Mouse (Mus musculus): ENCODE measurements around the gene Spns1.

The Spns1 gene

DNA sequence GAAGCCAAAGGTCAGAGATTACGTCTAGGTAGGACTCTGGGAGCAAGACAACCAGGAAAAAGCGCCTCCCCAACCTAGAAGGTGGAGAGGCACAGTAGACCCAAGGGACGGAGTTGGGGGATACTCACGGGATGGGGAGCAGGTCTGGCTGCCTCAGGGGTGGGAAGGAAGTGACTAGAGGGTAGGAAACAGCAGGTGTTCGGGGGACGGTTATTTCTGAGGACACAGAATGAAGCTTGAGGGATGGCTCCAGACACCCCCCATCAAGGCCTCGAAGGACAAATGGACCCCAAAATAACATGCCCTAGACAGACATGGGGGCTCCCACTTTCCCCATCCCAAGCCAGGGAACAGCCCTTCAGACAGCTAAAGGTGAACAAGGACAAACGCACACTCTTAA, 8.9 kb downstream of the Spns1 start:
- no peak for DNase-seq

DNA sequence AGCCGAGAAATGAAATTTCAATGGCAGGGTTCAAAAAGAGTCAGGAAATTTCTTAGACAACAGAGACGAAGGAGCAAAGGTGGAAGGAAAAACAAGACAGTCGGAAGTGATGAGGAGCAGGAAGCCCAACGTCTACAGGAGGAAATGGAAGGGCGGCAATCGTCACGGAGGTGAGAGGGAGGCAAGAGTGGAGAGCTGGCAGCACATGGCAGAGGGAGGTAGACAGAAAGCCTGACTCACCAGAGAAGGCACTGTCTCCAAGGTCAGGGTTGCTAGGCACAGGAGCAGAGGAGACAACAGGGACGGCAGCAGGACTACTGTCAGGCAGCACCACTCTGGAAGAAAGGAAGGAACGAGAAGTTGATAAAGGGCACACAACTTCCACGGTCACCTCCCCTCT, 9.6 kb downstream of the Spns1 start:
- no peak for DNase-seq

DNA sequence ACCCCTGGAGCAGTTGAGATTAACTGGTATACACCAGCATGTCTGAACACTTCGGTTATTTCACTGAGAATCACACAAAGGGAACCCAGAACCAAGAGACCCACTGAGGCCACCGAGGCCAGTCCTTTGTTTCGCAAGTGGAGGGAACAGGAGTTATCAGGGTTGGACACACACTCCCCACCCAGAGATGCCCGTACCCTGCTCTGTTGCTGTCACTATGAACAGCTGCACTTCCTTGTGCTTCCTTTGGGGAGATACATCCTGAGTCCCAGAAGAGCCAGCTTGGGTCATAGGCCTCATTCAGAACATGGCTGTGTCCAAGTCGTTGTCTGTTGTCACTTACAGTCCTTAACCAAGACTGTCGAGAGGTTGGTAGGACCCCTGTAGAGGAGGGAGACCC, 14.2 kb downstream of the Spns1 start:
- no peak for DNase-seq

DNA sequence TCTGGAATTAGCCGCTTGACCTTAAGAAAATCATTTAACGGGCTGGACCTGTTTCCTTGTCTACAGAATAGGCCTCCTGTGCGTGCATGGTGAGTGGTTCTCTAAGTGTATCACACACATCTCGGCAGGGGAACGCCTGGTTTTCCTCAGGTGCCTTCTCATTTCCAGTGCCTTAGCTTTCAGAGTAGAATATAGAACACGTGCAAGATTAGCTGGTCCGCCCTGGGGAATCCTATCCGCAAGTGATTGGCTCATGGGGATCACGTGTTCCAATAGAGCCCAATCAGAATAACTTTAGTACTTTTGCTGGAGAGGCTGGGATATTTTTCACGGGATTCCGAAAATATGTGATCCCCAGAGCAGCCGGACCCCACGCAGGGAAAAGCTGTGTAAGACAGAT, 18.2 kb downstream of the Spns1 start:
- DNase-seq, result no peak

DNA sequence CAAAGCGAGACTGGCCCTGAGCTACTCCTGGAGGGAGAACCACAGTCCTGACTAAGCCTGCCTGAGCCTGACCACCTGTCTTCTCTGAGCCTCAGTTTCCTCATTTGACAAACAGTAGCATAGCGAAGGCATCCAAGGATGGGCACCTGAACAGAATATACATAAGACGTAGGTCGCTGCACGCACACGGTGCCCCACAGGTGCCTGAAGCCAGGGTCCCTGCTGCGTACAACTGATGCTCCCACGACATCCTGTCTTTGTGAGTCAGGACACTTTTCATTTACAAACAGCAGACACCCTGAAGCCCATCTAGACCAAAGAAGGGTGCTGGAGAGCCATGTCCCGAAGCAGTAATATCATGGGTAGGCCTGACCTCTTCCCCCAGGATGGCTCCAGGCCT, 18.8 kb downstream of the Spns1 start:
- DNase-seq, result no peak

DNA sequence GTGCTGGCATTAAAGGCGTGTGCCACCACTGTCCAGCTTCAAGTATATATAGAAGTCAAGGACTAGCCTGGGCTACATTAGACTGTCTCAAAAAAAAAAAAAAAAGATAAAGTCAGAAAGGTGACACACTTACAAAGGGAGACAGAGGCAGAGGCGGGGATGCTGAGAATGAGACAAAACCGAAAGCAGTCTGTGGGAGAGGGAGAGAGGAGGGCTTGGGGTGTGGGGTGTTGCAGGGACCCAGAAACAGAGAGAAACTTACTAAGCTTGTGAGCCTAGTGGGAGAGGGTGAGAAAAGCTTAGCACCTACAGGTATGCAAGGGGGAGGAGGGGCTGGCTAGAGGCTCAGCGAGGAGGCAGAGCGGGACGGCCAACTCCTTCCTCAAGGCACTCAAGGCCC, 19.4 kb downstream of the Spns1 start:
- DNase-seq, result no peak

DNA sequence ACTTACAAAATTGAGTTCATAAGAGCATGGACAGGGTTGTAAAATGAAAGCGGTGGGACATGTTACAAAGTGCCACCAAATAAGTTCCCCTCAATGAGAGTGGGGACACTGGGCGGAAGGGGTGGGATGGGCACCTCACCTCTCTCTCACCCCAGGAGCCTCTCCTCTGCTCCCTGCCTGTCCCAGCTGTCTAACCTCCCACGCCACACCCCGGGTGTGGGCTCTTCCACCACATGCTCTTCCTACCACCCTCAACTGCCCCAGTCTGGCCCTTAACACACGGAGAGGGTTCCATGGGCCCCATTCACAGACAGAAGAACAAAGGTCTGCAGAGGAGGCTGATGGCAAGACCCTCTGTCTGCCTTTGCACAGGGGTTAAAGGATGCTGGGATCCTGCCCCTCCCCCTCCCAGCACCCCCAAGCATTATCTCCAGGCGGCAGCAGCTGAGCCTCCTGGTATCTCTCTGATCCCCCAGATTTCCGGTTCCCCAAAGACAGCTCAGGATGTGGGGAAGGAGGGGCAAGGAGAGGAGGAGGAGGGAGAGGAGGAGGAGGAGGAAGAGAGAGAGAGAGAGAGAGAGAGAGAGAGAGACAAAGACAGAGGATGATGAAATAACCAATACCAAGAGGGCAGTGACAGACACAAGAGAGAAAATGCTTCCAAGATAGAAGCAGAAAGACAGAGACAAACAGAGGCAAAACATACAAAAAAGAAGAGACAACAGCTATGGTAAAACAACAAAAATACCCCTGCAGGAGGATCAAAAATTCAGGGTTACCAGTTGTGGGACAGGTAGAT, 20.3 kb downstream of the Spns1 start:
- no peak for DNase-seq

DNA sequence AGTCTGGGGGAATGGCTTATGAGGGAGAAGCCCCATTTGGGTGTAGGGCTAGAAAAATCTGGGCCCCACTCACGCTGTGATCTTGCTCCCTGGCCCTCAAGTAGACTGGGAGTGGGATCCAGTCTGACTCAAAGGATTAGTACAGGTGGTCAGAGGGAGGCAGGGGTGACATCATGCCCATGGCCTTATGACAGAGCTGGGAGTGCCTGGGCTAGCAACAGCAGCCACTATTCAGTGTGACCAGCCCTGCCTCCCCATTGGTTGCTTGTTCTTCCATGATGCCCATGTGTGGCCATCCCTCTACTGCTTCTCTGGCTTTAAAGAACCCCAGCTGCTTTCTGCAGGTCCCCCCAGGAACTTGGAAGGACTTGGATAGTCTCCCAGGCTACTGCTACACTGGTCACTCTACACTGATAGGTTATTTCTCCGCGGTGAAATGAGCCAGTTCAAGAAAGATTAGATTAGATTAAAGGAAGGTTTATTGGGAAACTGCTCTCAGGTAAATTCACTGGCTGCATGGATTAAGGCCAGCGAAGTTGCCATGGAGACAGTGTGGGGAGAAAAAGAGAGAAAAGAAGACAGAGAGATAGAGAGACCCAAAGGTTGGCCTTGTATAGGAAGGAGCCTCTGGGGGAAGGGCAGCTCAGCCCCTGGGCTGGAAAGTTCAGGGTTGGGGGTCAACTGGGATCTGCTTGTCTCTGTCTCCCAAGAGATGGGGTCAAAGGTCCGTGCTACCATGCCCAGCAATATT, 21.2 kb downstream of the Spns1 start:
- no peak for DNase-seq

DNA sequence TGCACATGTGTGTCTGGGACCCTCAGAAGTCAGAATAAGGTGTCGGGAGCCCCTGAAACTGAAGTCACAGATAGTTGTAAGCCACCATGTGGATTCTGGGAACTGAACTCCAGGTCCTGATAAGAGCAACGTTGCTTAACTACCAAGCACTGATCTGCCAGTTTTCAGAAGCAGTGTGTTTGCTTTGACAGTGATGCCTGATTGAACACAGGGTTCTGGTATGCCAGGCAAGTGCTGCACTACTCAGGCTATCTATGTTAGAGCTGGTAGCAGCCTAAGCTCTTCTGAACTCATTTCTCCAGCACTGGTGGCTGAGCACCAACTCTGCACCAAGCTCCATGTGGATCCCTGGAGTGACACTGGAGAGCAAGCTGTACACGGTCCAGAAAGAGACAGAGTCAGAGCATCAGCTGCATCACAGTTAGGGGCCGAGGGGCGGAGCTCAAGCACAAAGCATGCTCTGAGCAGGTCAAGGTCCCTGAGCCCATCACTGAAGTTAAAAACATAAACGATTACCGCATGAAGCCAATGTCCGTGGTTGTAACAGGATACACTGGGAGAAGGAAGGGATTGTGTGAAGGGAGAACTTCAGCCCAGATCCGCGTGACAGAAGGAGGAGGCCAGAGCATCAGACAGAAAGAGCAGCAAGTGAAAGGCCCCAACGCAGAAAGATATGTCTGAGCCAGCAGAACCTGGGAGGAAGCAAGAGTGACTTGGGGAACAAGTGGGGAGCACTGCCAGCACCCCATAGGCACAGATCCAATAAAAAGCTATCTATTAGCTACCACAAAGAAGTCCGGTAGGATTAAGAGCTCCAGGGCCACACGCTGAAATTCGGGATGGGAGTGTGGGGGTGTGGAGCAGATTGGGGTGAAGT, 22.3 kb downstream of the Spns1 start:
- no peak for DNase-seq

DNA sequence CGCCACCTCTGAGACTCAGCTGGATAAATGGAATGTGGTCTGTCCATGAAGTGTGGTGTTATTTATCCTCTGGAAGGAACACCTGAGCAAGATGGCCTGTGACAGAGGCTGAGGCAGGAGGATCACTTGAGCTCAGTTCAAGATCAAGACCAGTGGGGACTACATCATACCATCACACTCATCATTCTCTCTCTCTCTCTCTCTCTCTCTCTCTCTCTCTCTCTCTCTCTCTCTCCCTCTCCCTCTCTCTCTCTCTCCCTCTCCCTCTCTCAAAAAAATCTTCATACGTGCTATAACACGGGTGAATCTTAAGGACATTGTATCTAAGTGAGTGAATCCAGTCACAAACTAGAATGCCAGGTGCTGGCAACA, 23.3 kb downstream of the Spns1 start:
- no peak for DNase-seq

DNA sequence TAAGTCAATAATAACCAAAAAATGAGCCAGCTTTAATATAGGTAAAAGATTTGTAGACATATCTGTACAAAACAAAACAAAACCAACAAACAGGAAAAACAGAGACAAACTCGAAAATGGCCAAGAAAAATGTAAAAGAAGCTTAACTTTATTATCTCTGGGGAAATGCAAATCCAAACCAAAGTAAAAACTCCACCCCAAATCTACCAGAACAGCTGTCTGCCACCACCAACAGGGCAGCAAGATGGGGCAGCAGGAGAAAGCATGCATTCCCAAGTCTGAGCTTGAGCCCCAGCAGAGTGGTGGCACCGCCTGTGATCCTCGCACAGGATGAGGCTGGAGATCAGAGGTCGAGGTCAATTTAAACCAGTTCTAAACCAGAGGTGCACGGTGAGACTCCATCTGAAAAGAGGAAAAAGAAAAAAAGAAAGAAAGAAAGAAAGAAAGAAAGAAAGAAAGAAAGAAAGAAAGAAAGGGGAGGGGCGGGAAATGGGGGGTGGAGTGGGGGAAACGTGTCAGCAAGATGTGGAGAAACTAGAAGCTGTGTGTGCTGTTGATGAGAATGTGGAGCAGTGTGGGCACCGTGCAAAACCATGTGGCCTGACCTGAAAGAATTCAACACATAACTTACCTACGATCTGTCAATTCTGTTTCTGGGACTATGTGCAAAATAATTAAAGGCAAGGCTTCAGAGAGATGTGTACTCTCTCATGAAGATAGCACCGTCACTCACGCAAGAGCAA, 23.8 kb downstream of the Spns1 start:
- DNase-seq, result no peak

DNA sequence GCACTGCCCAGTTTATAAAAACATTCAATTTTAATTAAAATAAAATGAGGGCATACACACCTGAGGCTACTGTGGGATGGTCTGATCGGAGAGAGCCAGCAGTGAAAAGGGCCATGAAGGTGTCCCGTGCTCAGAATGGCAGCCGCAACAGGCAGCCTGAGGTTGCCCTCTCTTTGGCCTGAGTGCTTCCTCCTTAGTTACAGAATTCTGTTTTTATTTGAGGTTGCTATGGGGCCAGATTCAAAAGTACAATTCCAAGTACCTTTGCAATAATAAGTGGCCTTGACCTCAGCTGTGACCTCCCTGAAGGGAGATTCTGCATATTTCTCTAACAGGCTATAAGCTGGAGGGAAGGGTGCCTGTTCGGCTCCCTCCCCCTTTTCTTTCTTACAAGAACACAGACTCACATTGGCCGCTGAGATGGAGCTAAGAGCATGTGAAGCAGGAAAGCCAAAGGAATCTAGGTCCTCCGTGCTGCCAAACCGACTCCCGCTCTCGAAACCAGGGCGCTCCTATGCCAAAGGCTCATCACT, 25.8 kb downstream of the Spns1 start:
- DNase-seq, result no peak

DNA sequence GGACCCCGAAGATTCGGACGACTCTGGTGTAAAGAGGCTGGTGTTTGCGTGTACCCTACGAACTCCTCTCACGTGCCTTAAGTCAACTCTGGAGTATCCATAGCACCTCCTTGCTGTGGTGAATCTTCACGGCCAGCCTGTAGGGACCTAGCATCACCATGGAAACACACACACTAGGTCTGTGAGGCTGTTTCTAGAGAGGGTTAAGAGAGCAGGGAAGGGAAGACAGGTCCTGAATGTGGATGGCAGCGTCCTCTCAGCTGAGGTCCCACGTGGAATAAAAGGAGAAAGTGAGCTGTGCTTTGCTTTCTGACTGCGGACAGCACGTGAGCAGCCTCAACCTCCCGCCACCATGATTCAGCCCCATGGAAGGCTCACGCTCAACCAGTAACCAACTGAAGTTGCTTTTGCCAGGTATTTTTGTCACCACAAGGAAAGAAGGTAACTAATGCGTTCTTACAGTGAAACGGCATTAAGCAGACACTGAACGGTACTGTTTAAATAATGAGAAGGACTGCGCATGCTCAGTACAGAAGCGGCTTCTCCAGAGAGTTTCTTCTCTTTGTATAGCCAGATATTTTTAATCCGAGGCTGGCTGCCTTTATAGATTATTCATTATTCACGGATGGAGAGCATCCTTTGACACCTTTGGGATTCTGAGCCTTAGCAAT, 26.4 kb downstream of the Spns1 start:
- no peak for DNase-seq

DNA sequence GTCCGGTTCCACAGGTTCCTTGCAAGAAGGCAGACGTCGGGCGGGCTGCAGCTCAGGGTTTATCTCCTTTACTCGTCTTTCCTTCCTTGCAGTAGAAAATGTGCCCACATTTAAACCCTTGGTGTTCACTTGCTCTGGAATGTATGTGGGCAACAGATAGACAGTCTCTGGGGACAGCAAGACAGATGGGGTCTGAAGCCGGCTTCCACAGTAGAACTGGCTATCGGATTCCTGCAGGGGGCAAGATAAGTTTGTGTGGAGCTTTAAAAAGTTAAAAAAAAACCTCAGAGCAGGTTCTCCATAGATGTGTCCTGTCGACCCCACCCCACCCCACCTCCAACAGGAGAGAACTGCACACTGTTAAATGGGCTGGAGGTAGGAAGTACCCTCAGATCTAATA, 29.0 kb downstream of the Spns1 start:
- DNase-seq, result no peak

DNA sequence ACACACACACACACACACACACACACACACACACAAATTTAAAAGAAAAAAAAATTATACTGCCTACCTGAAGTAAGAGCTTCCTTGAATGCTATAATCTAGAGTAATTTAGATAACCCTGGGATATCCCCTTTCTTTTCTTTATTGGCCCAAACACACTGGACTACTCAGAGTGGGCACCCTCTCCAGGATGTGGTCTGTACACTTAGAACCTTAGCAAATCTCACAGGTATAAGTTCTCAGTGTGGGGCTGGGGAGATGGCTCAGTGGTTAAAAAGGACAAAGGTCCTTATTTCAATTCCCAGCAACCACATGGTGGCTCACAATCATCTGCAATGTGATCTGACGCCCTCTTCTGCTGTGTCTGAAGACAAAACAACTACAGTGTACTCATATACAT, 30.2 kb downstream of the Spns1 start:
- no peak for DNase-seq

DNA sequence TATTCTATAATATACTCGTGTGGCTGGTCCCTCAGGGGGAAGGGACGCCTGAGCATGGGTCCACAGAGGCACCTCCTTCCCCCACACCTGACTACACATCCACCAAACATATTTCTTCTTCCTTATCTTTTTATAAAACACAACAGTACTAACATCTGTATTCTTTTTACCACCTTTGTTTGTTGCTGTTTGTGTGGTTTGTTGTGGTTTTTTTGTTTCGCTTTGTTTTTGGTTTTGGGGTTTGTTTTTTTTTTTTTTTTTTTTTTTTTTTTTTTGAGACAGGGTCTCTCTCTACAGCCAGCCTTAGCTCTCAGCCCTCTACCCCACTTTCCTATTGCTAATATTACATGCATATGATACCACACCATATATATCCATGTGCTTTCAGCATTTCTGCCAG, 31.3 kb downstream of the Spns1 start:
- DNase-seq, result no peak

DNA sequence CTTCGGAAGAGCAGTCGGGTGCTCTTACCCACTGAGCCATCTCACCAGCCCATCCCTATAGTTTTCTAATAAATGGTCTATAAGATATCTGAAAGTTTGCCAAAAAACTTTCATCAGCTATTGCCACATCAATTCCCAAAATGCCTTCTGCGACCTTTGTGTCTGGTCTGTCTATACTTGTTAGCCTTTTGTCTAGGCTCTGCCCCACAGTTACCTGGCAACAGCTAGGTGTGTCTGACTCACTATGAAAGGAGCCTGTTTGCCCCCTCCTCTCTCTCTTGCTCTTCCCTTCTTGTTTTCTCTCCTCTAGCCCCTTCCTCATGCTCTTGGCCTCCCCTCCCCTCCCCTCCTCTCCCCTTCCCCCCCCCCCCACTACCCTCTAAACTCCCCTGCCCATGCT, 31.7 kb downstream of the Spns1 start:
- DNase-seq, result no peak

DNA sequence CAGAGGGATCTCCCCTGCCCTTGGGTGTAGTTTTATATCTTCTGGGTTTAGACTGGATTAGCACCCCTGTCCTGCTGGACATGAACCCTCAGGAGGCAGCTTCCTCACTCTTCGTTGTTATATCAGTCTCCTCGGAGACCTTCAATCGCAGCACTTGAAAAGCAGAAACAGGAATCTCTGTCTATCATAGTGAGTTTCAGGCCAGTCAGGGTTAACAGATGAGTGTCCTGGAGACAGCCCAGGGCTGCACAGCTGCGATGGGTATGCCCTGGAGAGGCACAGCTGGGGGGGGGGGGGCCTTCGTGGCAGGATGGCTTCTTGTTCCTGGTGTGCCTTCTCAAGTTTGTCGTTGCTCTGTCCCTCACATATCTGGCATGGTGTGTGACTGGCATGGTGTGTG, 36.4 kb downstream of the Spns1 start:
- DNase-seq, result no peak

DNA sequence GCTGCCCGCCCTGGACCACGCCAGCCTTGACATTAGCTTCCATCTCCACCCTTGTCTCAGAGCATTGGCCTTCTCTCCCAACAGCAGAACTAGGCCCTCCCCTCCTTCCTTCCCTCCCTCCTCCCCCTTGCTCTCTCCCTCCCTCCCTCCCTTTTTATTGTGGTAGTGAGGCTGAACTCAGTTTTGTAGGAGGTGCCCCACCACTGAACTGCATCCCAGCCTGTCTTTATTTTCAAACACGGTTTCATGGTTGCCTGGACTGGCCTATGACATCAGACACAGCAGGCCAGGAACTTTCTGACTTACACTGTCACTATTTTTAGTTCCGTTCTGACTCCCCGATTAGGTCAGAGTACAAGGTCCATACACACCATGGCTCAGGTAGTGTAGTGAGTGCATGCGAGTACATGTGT, 37.0 kb downstream of the Spns1 start:
- no peak for DNase-seq

DNA sequence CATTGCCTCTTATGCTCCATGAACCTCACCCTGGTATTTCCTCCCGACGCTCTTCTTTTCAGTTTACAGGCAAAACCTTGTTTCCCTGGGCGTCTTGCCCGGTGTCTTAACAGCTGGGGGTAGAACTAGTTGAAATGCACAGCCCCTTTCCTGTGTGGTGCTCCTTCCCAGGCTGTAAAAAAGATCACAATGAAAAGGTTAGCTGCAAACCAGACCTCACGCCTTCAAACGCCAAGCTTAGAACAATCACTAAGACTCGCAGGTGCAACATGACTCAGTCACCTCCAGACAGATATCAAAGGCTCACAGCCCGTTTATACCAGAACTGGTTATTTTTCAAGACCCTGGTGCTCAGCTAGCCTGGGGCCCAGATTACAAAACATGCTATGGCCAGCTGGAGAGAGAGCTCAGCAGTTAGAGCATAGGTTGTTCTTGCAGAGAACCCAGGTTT, 37.7 kb downstream of the Spns1 start:
- peak in 1 of 2 experiments; percentile 16 for DNase-seq

DNA sequence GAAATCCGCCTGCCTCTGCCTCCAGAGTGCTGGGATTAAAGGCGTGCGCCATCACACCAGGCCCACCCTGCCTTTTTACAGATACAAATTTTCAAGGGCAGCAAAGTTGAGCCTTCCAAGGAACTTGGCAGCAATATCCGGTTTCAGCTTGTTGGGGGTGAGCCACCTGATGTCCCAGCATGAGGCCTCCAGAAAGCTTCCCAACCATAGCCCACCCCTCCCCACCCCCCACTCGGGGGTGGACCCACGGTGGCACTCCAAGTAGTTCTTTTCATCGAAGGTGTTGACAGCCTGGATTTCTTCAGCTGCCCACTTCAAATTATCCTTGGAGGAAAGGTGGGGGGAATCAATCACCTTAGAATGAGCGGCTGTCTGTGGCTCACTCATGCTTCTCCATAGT, 38.3 kb downstream of the Spns1 start:
- no peak for DNase-seq

DNA sequence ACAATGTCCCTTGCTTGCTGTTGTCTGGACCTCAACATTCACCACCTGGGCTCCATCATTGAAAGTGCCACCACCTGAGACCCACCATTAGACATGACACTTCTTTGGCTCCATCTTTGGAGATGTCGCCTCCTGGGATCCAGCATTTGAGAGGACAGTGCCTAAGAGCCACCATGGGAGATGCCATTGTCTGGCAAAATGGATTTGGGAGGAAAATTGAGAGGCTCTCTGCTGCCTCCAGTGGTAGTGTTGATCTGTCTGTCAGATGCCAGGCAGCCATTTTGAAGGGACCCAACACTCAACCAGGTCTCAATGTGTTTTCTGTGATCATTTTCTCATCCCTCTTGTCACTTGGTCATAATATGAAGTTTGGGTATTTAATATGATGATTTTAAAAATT, 41.7 kb downstream of the Spns1 start:
- peak; percentile 30 to 46 for DNase-seq

Data from cerebellum, postnatal 10 days (tissue).